Mouse (Mus musculus) left cerebral cortex, adult 11 months (tissue): ENCODE measurements at regions not wholly inside any gene's neighbourhood (a gene's known extent, or its start where the extent isn't known, plus 50 kb on each side); places are given as distances from the start of the nearest gene placed in this dataset.

Experiments
- DNase-seq: peaks from one replicate; pipeline ENCODE4 v3.0.0; 2022; ENCODE audit warnings: low spot score

DNA sequence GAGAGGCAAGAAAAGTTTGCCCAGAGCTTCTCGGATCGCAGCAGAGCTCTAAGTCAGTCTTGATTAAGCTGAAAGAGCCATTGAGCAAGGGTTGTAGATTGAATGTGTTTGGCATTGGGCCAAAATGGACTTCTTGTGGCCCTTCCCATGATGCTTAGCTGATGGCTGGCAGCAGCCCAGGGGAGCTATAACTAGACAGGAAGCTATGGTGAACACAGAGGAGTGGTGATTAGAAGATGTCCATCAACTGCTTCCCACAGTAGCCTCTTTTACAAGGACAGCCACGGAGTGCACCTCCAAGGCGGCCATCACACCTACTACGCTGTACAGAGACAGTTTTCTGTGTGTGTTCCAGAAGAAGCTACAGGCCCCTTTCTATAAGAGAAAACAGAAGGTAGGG, 116.4 kb upstream of the Map1b start:
- DNase-seq: no peak

DNA sequence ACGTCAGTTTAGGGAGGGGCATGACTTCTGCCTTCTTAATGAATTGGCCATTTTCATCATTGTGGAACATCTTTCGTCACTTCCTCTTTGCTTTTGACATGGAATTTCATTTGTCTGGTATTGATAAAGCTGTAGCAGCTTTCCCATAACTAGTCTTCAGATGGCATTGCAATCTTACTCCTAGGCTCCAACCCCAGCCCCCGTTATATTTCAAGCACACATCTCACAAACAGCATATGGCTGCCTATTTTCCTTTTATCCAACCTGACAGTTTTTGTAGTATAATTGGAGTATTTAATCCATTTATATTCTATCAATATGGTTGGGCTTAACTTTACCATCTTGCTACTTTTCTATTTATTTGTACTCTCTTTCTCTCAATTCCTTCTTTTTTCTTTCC, 114.5 kb upstream of the Map1b start:
- DNase-seq: no peak

DNA sequence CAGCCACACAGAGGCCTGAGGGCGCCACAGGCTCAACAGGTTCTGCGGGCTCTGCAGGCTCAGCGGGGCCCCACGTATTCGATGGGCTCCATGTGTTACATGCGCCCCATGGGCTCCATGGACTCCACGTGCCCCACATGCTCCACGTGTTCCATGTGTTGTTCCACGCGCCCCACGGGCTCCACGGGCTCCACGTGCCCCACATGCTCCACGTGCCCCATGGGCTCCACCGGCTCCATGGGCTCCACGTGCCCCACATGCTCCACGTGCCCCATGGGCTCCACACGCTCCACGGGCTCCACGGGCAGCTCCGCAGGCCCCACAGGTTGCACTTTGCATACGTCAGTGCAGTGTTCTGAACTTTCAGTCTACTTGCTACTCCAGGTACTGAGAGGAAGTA, 114.0 kb upstream of the Map1b start:
- DNase-seq: no peak

DNA sequence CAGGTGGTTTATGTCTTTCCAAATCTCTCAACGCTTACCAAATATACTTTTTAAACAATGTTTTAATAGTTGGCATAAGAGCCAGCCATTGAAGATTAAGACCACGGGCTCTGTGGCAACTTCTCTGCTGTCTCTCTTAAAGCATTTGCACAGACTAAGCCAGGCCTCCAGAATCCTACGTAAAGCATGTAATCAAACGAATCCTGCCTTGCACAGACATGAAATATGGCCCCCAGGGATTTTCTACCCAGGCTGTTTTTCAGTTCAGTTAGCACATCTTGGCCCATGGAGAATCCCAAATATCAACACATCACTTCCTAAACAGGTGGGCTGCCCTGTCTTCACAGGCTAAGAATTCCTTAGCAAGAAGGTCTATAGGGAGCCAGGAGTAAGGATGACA, 108.9 kb upstream of the Map1b start:
- no peak for DNase-seq

DNA sequence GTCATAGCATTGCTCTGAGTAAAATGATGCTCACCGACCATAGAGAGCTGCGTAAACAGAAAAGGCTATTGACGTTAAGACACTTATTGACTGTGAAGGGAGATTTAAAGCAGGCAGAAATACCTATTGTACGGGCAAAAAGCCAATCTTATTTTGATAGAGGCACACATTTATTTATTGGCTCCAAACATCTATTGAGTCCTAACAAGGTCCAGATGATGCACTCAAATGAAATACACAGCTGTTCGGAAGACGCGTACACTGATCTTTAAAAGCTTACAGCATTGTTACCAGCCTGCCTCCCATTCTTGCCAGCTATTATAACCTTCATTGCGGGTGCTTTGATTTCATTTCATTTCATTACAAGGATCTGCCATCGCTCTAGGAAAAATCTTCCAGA, 102.0 kb upstream of the Map1b start:
- no peak for DNase-seq

DNA sequence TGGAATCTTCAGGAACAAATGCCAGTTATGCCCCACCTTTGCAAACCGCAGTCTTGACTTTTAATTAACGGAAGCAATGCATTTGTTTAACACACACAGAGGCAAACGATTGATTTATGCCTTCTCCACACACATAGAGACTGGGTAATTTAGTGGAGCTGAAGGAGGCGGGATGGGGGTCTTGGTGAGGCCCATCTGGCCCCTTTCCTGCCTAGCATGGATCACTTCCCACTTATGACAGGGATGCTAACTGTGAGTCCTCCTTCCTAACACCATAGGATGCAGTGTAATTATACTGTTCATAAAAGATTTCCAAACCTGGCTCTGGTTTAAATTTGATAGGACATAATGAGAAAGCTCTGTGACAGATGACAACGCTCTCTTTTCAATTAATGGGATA, 101.1 kb upstream of the Map1b start:
- no peak for DNase-seq

DNA sequence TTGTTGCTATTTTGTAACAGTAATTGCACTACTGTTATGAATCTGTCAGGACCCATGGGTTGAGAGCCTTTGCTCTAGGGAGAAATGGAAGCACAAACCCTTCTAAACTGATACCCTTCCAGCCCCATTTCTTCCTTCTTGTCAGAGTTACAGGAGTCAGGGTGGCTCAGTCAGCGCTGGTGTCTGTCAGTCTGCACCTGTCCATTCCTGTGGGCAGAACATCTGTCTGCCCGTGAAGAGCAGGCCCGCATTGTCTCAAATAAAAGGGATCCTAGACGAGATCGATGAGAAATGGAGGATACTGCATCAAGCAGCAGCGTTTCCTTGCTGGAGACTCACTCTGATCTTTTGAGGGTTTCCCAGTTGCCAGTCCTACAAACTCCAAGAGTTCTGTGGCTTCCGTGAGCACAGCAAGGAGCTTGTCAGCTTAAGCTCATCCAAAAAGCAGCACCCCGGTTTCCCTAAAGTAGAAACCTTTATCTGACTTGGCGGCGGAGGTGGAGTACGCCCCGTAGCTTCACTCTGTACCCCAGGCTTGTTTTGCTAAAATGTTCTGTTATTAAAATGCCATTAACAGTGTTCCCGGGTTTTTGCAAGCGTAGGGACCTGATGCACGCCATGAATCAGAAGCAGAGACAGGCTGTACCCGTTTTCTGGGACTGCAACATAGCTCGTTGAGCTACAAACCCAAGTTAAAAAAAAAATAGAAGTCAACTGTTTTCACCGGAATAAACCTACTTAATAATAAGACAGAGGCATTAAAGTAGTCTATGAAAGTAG, 95.6 kb upstream of the Map1b start:
- no peak for DNase-seq

DNA sequence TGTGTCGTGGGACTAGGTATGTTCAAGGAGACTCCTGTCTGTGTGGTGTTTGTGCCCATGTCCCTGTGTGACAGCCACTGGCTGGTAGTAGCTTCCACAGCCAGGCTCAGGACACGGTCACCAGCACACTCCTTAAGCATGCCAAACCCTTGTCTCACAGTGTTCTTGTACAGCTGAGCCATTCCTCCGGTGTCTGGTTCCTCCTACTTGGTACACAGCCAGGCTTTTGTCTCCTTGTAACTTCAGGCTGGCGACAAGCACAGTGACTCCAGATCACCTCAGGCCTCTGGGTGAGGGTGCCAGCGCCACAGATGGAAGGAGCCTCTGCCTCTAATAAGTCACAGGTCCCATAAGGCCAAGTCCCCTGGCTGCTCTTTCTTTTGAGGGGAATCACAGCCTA, 94.2 kb upstream of the Map1b start:
- DNase-seq: no peak

DNA sequence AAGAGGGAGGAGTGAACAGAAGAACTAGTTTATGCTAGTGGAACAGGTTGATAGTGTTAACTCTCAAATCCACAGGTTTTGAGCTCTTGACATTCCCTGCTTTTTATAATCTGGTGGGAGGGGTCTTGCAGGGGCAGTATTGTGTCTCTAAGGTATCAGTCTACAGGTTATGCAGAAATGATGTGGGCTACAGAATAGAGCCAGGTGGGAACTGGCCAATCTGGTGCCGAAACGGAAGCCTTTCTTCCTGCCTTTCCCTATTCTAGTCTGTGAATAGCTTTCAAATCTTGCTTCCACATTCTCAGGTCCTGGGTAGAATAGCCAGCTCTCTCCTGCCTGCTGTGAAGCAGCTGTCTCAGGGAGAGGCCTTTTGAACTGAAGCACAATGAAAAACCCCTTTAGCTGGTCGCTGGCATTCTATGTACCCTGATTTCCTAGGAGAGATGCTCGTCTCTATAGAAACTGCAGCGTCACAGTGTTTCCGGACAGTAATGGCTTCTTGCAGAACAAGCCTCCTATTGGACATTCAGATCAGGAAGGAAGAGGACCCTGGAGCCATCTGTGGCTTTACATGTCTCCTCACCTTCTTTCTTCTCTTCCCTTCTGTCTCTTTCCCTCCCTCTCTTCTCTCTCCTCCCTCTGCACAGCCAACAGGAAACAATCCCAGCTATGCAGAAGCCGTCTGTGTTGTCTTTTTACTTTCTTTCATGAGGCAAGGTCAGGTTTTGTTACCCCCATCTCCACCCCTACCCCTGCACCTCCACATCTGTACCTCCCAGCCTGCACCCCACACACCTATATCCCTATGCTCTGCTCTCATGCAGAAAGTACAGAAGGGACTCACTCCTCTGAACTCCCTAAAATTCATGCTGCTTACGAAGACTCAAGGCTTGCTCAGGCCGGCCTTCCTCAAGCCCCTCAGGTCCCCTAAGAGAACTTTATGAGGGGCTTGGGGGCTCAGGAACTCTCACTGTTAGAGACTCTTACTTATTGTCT, 93.1 kb upstream of the Map1b start:
- no peak for DNase-seq

DNA sequence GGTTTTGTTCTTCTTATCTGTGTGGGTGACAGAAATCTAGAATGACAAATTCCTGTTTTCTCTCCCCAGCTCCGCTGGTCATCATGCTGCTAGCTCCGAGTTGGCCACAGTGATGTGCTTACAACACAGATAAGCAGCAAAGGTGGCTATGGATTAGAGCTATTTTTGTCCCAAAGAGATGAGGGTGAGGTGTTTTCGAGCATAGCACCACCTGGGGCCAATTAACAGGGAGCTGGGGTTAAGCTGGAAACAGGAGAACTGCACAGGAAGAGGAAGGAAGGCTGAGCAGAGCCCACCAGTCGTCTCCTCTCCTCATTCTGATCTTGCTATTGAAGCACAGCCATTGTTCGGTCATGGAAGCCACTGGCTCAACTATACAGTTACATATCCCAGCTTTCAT, 92.3 kb upstream of the Map1b start:
- no peak for DNase-seq

DNA sequence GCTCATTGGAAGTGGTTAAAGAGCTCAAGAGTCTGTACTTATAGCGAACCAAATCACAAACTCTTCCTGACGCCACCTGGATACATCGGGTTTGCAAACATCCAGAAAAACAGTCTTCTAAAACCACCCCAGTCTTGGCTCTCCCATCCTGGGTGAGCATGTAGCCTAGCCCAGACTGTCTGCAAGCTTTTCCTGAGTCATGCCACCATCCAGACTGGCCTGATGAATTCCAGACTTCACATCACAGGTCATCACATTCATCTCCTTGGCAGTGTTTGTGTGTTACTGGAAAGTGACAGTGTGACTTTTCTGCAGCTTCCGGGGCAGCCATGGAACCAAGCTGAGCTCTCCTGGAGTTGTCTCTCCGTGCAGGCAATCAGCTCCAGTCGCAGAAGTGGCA, 90.9 kb upstream of the Map1b start:
- no peak for DNase-seq

DNA sequence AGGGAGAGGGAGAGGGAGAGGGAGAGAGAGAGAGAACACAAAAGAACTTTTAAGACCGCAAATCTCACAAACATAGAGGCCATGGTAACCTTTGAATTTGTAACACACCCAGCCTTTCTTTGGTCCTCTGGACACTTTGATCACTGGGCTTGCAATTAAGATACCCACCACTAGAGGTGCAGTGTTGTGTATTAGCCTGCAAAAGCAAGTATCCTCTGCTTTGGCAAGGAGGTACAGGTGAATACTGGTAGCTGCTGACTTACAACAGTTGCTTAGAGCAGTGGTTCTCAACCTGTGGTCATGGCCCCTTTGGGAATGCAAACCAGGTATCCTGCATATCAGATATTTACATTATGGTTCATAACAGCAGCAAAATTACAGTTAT, 90.3 kb upstream of the Map1b start:
- no peak for DNase-seq

DNA sequence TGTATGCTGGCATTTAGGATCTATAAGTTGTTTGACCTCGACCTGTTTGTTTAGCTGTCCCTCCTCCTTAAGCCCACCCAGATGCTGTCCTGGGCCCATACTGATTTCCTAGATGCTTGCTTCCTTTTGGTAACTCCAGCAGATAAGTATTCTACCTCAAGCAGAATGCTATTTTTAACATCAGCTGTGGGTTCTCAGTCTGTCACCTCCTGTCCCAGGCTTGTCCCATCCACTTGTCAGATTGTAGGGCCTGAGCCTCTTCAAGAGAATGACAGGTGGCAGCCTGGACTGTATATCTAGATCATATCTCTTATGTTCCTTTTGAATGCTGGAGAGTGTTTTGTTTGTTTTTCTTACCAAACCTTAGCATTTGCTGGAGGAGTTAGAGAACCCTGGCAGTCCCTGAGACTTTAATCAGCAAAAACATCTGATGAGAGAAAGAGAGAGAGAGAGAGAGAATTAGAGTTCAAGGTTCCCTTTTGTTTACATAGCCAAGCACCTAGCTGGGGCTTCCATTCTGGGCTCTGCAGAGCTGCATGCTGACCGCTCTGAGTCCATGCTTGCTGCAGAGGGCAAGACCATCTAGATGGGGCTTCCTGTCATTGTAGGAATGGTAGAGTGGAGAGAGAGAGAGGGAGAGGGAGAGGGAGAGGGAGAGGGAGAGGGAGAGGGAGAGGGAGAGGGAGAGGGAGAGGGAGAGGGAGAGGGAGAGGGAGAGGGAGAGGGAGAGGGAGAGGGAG, 89.7 kb upstream of the Map1b start:
- no peak for DNase-seq

DNA sequence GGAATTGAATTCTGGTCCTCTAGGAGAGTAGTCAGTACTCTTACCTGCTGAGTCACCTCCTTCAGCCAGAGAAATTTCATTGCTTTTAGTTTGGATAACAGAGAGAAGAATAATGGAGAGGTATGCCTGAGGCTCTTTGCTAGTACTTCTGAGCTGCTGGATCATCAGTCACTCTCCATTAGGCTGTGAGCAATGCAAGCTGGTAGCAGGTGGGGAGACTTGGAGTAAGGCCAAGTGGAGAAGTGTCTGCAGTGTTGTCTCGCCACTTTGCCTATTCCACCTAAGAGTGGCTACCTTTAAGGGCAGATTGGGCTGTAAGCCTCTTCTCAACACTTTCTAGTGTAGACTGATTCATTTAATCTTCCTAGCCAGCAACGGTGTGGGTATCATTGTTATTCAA, 81.6 kb upstream of the Map1b start:
- no peak for DNase-seq

DNA sequence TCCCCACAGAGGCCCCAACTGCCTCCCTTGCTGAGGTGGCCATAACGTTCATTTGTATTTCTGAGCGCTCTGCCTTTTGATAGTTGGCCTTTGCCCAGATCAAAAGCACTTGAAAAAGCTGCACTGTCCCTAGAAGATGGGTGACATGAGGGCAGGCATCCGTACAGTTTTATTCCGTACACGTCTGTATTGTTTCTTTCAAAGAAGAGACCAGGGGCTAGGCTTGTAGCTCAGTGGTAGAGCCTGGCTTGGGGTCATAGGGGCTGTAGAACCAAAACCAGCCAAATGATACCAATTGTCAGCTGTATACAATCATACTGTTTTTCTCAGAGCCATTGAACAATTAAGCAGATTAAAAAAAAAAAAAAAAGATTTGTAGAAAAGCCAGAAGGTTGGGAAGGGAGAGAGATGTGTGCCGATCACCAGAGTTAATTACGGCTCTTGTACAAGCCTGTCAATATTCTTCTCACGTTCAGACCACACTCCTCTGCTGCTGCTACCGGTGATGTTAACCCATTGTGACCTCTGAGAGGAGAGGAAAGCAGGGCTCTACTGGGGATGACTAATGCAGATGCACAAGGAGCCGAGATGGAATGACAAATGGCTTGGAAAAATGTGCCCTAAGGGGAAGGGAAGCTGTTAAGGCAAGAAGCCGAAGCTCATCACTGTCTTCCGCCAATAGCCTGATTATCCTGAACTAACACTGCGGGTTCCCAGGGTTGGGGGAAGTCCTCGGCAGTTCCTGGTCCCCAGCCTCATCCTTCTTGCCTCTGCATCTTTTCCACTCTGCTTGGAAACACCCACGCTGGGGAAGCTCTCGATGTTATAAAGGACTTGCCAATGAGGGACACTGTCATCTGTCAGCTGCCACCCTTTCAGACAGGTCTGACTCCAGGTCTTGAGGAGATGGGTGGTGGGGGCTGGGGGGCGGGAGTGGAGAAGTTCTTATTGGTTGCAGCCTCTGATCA, 77.8 kb upstream of the Map1b start:
- no peak for DNase-seq

DNA sequence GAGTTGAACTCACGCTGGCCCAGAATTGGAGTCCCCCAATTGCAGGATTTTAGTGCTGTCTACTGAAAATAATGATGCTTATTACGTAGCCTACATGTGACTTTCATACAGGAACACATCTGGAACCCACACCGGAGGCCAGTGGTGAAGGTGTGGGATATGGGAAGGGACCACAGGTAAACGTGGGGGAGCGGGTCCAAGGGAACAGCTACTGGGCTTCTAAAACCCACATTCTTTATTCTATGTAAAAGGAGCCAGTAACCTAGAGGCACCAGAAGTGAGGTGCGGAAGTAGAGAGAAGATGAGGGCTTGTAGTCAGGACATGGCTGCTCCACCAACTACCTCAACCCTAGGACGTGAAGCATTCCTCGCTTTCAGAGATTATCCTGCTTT, 76.9 kb upstream of the Map1b start:
- DNase-seq: no peak

DNA sequence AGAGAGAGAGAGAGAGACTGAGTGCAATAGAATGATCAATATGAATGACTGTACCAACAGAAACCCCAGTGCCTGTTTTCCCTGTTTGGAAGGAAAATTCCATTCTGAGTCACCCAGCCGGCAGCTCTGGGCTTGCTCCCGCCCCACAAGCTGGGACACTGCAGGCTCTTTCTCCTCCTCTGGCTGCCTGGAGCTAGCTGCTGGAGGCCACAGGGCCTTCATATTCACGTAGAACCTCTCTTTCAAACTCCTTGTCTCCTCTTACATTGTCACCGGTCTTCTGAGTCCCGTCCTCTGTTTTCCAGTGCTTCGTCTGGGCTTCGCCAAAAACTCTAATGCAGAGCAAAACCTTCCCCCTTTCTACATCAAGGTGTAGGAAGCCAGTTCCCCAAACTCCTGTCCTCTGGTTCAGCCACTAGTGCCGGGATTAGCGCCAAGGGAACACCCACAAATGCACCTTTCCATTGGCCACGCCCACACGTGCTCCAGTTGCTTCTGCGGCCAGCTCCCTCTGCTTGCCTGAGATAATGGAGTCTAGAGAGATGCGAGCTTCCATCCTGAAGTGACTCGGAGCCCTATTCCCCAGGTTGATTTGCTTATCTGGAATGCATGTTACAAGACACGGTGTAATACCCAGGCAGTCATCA, 76.4 kb upstream of the Map1b start:
- no peak for DNase-seq

DNA sequence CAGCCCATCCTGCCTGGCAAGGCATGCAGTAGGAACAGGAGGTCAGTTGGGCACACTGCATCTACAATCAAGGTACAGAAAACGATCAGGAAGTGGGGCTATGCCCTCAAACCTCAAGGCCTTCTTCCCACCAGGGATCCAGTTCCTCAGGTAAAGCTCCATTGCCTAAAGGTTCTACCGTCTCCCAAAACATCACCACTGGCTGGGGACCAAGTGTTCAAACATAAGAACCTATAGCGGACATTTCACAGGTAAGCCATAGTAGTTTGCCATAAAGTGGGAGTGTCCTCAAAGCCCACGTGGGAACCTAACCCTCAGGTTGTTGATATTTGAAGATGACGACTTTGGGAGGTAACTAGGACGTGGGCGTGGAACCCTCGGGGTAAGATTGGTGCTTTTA, 72.3 kb upstream of the Map1b start:
- DNase-seq: no peak

DNA sequence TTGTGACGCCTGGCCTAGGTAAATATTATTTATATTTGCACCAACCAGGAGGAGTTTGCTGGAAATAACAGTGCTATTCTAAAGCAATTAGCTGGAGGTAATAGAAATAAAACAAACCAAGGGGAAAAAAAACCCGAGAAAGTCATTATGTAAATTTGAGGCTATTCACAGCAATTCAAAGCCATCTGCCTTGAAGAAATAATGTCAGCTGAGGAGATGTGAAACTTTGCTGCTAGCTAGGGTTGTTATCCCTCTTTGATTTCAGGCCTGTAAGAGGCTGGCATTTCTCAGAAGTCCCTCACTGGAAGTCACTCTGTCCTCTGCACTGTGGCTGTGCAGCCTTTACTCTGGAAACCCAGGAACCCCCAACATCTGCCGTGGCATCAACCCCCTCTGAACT, 67.5 kb upstream of the Map1b start:
- no peak for DNase-seq

DNA sequence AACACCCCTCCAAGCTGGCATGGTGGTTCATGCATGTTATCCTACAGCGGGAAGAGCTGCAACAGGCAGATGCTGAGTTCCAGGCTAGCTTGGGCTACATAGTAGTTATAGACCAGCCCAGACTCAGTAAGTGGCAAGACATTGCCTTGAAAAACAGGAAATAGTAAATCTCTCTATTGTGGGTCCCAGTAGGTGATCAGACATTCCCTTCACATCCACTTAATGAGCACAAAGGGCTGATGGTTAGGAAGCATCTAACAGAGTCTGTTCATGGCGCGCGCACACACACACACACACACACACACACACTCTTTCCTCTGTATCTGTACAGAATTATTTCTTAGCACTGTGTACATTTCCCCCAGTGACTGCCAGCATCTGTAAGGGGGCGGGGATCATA, 64.0 kb upstream of the Map1b start:
- DNase-seq: no peak

DNA sequence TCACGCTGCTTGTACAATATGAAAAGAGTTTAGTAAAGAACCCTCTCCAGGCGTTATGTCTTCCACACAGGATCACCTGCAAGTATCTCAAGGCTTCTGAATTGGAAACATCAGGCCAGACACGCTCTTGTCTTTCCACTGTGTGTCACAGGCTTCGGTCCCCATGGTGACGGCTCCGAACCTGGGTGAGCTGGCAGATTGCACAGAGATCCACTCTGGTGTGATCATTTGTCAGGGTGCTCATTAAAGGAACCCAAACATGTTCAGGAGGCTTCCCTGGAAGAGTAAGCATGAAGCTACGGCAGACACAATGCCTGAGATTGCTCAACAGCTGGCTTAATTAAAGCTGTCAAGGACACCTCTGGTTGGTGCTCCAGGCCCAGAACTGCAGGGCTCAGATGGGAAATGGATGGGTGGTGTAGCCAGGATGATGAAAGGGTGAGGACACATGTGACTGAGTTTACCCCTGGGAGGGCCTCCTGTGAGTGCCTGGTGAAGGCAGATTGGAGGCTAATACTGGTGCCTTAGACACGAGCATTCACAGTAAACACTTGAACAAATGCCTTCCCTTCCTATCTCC, 63.3 kb upstream of the Map1b start:
- DNase-seq: no peak
